Mouse (Mus musculus): ENCODE results near the gene Abi2. TPM values are rescaled to one million over a fixed set of nuclear protein-coding genes. Genes with fewer than 3 reads are reported as not detected.

The Abi2 gene
- polyA plus RNA-seq, 1 experiment: 4.8 TPM

- TF ChIP-seq FOSL1 (IDR thresholded peaks at IDR 0.05; ENCODE audit: insufficient read depth, low read length, poor library complexity, severe bottlenecking) (no peak), CTCF (IDR thresholded peaks at IDR 0.05; ENCODE audit: control insufficient read depth, insufficient read depth, insufficient read length) (no peak), CEBPB (IDR thresholded peaks at IDR 0.05; ENCODE audit: low read depth) (no peak), MYOD1 (IDR thresholded peaks at IDR 0.05; ENCODE audit: control insufficient read depth, insufficient read length, low read depth) (no peak), MAX (IDR thresholded peaks at IDR 0.05) (no peak), MYOG (IDR thresholded peaks at IDR 0.05; ENCODE audit: control insufficient read depth, extremely low read depth, insufficient read length) (no peak), USF1 (IDR thresholded peaks at IDR 0.05; ENCODE audit: low read depth) (no peak)
- Histone ChIP-seq H3K79me3 (ENCODE audit: low read depth) (peaks cover 2% of the 10 kb centered on the region), H3K4me3 (ENCODE audit: insufficient read depth, poor library complexity, severe bottlenecking) (no peak overlapping the region), H3K79me2 (ENCODE audit: control insufficient read depth, insufficient read depth) (no peaks in the 10 kb centered on the region), H3ac (ENCODE audit: control insufficient read depth, insufficient read length, low read depth) (no peak overlapping the region), H3K27me3 (ENCODE audit: control insufficient read depth, insufficient read depth, insufficient read length) (no peaks in the 10 kb centered on the region), H3K36me3 (ENCODE audit: control insufficient read depth, insufficient read depth) (peaks cover 47% of the 10 kb centered on the region)
Measured at GRCm38 (mm10) chr1:60510584-60510983, 101.2 kb downstream of the Abi2 start.

GRCm38 (mm10) chr1:60530107-60530506 is 120.7 kb downstream of the Abi2 start:
- Histone ChIP-seq H3K27me3 (ENCODE audit: control insufficient read depth, insufficient read depth, insufficient read length) (no peaks in the 10 kb centered on the region), H3K36me3 (ENCODE audit: control insufficient read depth, insufficient read depth) (peaks cover 54% of the 10 kb centered on the region), H3ac (ENCODE audit: control insufficient read depth, insufficient read length, low read depth) (no peak overlapping the region), H3K4me3 (ENCODE audit: insufficient read depth, poor library complexity, severe bottlenecking) (no peak overlapping the region), H3K79me2 (ENCODE audit: control insufficient read depth, insufficient read depth) (peaks cover 15% of the 10 kb centered on the region), H3K79me3 (ENCODE audit: low read depth) (peaks cover 5% of the 10 kb centered on the region)
- TF ChIP-seq CTCF (IDR thresholded peaks at IDR 0.05; ENCODE audit: control insufficient read depth, insufficient read depth, insufficient read length) (no peak), CEBPB (IDR thresholded peaks at IDR 0.05; ENCODE audit: low read depth) (no peak), FOSL1 (IDR thresholded peaks at IDR 0.05; ENCODE audit: insufficient read depth, low read length, poor library complexity, severe bottlenecking) (no peak), MYOG (IDR thresholded peaks at IDR 0.05; ENCODE audit: control insufficient read depth, extremely low read depth, insufficient read length) (no peak), USF1 (IDR thresholded peaks at IDR 0.05; ENCODE audit: low read depth) (no peak)

GRCm38 (mm10) chr1:60530636-60531035 is 121.2 kb downstream of the Abi2 start:
- Histone ChIP-seq H3K36me3 (ENCODE audit: control insufficient read depth, insufficient read depth) (peaks cover 48% of the 10 kb centered on the region), H3K4me3 (ENCODE audit: insufficient read depth, poor library complexity, severe bottlenecking) (no peak overlapping the region), H3ac (ENCODE audit: control insufficient read depth, insufficient read length, low read depth) (no peak overlapping the region), H3K27me3 (ENCODE audit: control insufficient read depth, insufficient read depth, insufficient read length) (no peaks in the 10 kb centered on the region), H3K79me2 (ENCODE audit: control insufficient read depth, insufficient read depth) (peaks cover 21% of the 10 kb centered on the region), H3K79me3 (ENCODE audit: low read depth) (peaks cover 8% of the 10 kb centered on the region)
- TF ChIP-seq USF1 (IDR thresholded peaks at IDR 0.05; ENCODE audit: low read depth): no peak
- TF ChIP-seq CEBPB (IDR thresholded peaks at IDR 0.05; ENCODE audit: low read depth): no peak
- no peak for TF ChIP-seq FOSL1 (IDR thresholded peaks at IDR 0.05; ENCODE audit: insufficient read depth, low read length, poor library complexity, severe bottlenecking)

Other genes starting within 250 kb of the Abi2 start
- 0.78 TPM for gene Nbeal1, start 229.0 kb upstream of the Abi2 start, polyA plus RNA-seq (2012; fragmentation: generic; extraction: Trizol)
- gene Cyp20a1, start 66.3 kb upstream of the Abi2 start, polyA plus RNA-seq (2012; fragmentation: generic; extraction: Trizol): 20.0 TPM
- gene Raph1, start 157.5 kb downstream of the Abi2 start, polyA plus RNA-seq (2012; fragmentation: generic; extraction: Trizol): 9.5 TPM

All from C2C12 (cell line).